Mouse (Mus musculus) hindbrain, embryonic 16.5 days (tissue): ENCODE measurements around the gene Cenpu. TPM values are rescaled to one million over a fixed set of nuclear protein-coding genes. Genes with fewer than 3 reads are reported as not detected.

Source experiments
- ATAC-seq: fragments of 200-750 bp; cut with Nextera tagmentation; 2 replicates; pipeline ENCODE4 v1.8.0; 2017; ENCODE audit warnings: moderate TSS enrichment, moderate library complexity
- H3K27ac ChIP-seq: fragments of 300-500 bp; sonication (generic); 2 replicates; pipeline ENCODE4 v1.5.1; 2014; ENCODE audit warnings: low read depth, mild to moderate bottlenecking, control low read depth, low read length, moderate library complexity
- H3K27me3 ChIP-seq: fragments of 300-500 bp; sonication (generic); replicated peaks from 2 replicates; pipeline ENCODE4 v1.6.1; 2014; ENCODE audit warnings: low read length; ENCODE audit not compliant: control insufficient read depth, insufficient read depth
- H3K36me3 ChIP-seq: fragments of 300-500 bp; sonication (generic); 2 replicates; pipeline ENCODE4 v1.6.1; 2014; ENCODE audit warnings: mild to moderate bottlenecking, low read length, moderate library complexity, mixed read lengths; ENCODE audit not compliant: control insufficient read depth, insufficient read depth
- H3K4me1 ChIP-seq: fragments of 300-500 bp; sonication (generic); 2 replicates; pipeline ENCODE4 v1.6.1; 2014; ENCODE audit warnings: low read depth, low read length; ENCODE audit not compliant: control insufficient read depth, insufficient read depth
- H3K4me2 ChIP-seq: fragments of 300-500 bp; sonication (generic); 2 replicates; pipeline ENCODE4 v1.6.1; 2014; ENCODE audit warnings: mild to moderate bottlenecking, low read length, control low read depth, moderate library complexity
- H3K4me3 ChIP-seq: fragments of 300-500 bp; sonication (generic); 2 replicates; pipeline ENCODE4 v1.5.1; 2014; ENCODE audit warnings: mild to moderate bottlenecking, low read length, control low read depth, moderate library complexity
- H3K9ac ChIP-seq: fragments of 300-500 bp; sonication (generic); 2 replicates; pipeline ENCODE4 v1.6.1; 2014; ENCODE audit warnings: low read depth, mild to moderate bottlenecking, control low read depth, low read length, moderate library complexity
- H3K9me3 ChIP-seq: fragments of 300-500 bp; sonication (generic); 2 replicates; pipeline ENCODE4 v1.6.1; 2014; ENCODE audit warnings: mild to moderate bottlenecking, low read length, moderate library complexity; ENCODE audit not compliant: control insufficient read depth
- WGBS: fragments of 180-500 bp; shearing (Covaris S2); extraction: QIAGEN DNeasy Blood & Tissue Kit; methylation state at CpG from one replicate; pipeline ENCODE4 v1.1.7; 2014; 5-methylcytosine and 5-hydroxymethylcytosine counted together
- polyA plus RNA-seq: library from polyadenylated mRNA; unstranded; fragments of >200 nt; fragmentation: Nextera tagmentation; extraction: Ambion mirVana; gene quantifications from 2 replicates; pipeline ENCODE4 v1.2.1, GENCODE M21; 2015

The Cenpu gene
- polyA plus RNA-seq, 1 experiment from 2014 or later, result 7.4 TPM

DNA sequence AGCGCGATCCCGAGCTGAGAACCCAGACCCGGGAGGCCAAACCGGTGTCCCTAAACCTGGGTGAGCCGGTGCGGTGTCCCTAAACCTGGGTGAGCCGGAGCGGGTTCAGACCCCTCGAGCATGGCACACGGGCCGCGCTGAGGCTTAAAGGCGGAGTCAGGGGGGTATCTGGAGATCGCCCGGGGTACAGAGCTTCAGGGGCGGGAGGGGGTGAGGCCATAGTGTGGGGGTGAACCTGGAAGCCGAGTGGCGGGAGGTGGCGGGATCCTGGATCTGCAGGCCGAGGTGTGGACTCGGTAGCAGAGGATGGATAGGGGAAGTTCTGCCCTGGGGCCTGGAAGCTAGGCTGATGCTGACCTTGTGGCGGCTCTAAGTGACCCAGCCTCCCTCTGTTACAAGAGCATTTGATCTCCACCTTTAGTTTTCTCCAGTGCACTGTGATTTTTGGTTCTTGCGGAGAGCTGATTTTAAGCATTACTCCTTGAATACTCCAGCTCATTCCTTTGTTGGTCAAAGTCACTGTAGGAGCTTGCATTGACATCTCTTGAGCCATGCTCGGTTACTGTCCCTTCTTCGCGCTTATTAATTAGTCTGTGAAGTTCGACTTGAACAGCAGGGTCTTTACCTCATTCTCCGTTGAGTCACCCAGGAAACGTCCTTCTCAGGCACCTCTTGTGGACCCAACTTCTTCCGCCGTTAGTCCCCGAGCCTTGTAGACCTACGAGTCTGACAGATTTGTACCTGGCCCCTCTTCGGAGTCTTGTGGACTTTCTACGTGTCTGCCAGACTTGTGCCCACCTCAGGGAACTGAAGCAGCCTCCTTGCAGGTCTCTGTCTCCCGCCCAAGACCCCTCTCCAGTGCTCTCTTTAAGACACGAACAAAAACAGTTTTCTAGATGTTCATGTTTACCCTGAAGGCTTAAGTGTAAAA is 66.1 kb downstream of the Cenpu start:
- WGBS, result under 1% methylated on average over 38 of the region's 38 CpGs
- H3K9ac ChIP-seq, result peak overlapping the region; percentile 92
- peak overlapping the region; percentile 95 for H3K27ac ChIP-seq
- H3K4me1 ChIP-seq, result peaks cover 13% of the 10 kb centered on the region
- no peaks in the 10 kb centered on the region for H3K9me3 ChIP-seq
- no peaks in the 10 kb centered on the region for H3K27me3 ChIP-seq
- H3K4me2 ChIP-seq, result peak overlapping the region; percentile 89
- peak overlapping the region; percentile 89 for H3K4me3 ChIP-seq
- H3K36me3 ChIP-seq, result no peaks in the 10 kb centered on the region
- ATAC-seq, result no peak; the same call in 1 of the 2 replicates

DNA sequence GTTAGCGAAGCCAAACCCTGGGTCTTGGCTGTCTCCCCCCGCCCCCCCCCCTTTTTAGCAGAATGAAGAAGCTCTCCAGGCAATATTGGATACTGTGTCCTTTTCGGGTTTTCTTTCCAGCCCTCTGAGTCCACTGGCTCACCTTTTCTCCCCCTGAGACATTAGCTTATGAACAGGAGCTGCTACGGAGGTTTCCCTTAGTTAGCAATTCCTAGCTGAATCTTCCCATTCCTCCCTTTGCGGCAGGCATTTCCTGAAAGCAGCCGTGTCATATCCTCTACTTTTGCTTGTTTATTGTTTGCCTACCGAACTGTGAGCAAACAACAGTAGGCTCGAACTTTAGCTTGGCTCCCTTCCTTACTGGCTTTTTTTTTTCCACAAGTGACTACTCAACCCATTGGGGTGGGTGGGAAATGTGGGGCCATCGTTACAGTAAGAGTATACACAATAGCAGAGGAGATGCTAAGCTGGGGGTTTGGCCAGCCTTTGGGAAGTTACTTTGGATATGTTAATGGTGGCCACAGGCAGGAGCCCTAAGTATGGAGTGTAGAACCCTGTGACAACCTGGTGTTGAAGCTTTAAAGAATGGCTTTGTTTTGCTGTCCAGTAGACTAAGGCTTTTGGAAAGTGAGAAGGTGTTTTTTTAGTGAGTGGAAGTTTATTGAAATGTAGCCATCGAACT is 67.0 kb downstream of the Cenpu start:
- peak overlapping the region; percentile 92 for H3K9ac ChIP-seq
- no peak overlapping the region for H3K27ac ChIP-seq
- no peaks in the 10 kb centered on the region for H3K9me3 ChIP-seq
- WGBS, result 2% methylated on average over 10 of the region's 10 CpGs
- no peaks in the 10 kb centered on the region for H3K27me3 ChIP-seq
- H3K4me2 ChIP-seq, result peak overlapping the region; percentile 89
- no peaks in the 10 kb centered on the region for H3K36me3 ChIP-seq
- H3K4me3 ChIP-seq, result peak overlapping the region; percentile 89
- ATAC-seq, result no peak
- H3K4me1 ChIP-seq, result peaks cover 13% of the 10 kb centered on the region

DNA sequence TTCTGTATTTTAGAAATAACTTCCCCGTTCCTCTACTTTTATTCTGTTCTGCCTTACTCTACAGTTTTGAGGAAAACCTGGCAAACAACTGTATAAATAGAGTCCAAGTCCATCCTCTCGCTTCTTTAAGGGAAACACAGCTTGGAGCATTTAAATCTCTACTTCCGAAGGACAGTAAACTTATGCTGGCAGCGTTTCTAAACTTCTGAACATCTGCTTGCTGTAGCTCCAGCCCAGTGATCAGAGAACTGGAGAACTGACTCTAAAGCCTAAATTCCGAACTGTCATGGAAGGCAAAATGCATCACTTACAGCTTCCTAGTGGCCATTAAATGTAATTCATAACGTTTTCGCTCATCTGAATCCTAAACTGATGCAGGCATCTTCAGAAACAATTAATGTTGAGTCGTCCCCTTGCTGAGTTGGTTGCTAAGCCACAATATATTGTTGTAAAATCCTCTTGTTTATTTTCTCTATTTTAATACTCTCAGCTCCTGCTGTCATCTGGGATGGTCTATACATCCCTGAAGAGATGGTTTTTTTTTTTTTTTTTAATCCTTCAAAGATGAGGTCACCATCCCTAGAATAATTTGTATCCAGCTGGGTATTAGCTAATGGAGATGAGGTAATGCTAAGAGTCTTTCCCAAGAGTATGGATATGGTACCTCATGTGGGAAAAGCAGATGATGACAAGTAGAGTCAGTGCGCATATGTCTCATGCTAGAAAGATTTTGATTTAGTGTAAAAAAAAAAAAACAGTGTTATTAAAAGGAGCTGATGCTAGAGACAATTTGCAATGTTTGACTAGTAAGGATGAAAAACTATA is 70.8 kb downstream of the Cenpu start:
- Histone ChIP-seq H3K4me2 (no peak overlapping the region), H3K27ac (no peak overlapping the region), H3K9me3 (no peaks in the 10 kb centered on the region), H3K9ac (no peak overlapping the region), H3K36me3 (0 out of 2 replicates have a peak, but pooled peaks cover 3% of the 10 kb centered on the region), H3K4me1 (peaks cover 13% of the 10 kb centered on the region), H3K4me3 (no peak overlapping the region), H3K27me3 (no peaks in the 10 kb centered on the region)
- 73% methylated on average over 9 of the region's 9 CpGs for WGBS
- ATAC-seq, result no peak

DNA sequence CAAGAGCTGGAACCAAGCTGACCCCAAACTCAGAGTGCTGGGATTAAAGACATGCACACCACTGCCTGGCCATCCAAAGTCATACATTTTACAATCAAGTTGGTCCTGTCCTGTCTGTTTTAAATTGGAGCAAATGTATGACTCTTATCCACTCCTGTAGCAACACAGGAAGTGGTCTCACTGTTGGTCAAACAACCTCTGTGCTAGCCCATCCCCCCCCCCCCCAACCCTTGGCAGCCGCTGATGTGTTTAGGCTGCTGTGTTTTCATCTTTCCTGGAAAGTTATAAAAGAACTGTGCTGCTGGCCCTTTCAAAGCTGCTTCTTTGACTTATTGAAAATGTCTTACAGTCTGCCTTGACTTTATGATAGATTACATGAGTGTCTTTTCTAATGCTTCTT is 73.3 kb downstream of the Cenpu start:
- Histone ChIP-seq H3K4me2 (no peak overlapping the region), H3K4me1 (peaks cover 2% of the 10 kb centered on the region; the same call in 1 of the 2 replicates), H3K4me3 (no peak overlapping the region), H3K27me3 (no peaks in the 10 kb centered on the region), H3K9me3 (no peaks in the 10 kb centered on the region), H3K27ac (no peak overlapping the region), H3K36me3 (peaks cover 3% of the 10 kb centered on the region; the same call in 1 of the 2 replicates), H3K9ac (no peak overlapping the region)
- WGBS, result 67% methylated on average over 1 of the region's 1 CpGs
- no peak for ATAC-seq

DNA sequence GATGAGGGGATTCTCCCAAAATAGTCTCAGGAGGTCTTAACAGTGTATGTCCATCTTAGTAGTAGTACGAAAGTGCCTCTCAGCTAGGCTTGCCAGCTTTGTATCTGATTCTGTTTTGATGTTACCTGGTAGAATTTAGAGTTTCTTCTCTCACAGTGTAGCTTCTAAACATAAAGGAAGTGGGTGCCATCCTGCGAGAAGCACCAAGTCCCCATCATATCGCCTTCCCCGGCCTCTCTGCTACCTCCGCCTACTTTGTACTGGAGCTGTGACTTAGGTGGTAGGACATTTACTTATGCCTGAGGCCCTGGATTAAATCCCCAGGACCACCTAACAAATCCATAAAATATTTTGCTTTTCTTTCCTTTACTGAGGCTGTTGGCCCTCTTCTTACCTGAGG is 74.8 kb downstream of the Cenpu start:
- Histone ChIP-seq H3K27ac (no peak overlapping the region), H3K9ac (no peak overlapping the region), H3K4me3 (no peak overlapping the region), H3K36me3 (peaks cover 12% of the 10 kb centered on the region), H3K4me2 (no peak overlapping the region), H3K27me3 (no peaks in the 10 kb centered on the region), H3K4me1 (peaks cover 2% of the 10 kb centered on the region; the same call in 1 of the 2 replicates), H3K9me3 (no peaks in the 10 kb centered on the region)
- ATAC-seq, result no peak
- 96% methylated on average over 5 of the region's 5 CpGs for WGBS

DNA sequence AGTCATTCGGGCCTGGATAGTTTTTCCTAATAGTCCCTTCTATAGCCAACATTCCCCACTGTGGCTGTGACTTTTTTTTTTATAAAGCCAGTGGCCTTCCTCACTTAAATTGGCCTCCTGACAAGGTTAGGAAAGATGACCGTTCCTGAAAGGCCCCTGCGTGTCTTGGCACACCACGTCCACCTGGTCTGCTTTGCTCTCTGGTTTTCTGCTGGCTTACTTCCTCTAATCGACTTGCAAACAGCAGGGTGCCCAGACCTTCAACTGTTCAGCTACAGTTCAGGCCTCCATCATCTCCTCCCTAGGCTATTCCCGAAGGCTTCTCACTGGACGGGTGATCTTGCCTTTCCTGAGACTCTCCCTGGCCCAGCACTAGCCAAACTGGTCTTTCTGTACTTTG is 76.1 kb downstream of the Cenpu start:
- Histone ChIP-seq H3K4me3 (no peak overlapping the region), H3K27ac (no peak overlapping the region), H3K9ac (no peak overlapping the region), H3K36me3 (peaks cover 18% of the 10 kb centered on the region), H3K4me1 (no peaks in the 10 kb centered on the region), H3K4me2 (no peak overlapping the region), H3K27me3 (no peaks in the 10 kb centered on the region), H3K9me3 (no peaks in the 10 kb centered on the region)
- WGBS, result 61% methylated on average over 7 of the region's 7 CpGs
- ATAC-seq, result no peak

DNA sequence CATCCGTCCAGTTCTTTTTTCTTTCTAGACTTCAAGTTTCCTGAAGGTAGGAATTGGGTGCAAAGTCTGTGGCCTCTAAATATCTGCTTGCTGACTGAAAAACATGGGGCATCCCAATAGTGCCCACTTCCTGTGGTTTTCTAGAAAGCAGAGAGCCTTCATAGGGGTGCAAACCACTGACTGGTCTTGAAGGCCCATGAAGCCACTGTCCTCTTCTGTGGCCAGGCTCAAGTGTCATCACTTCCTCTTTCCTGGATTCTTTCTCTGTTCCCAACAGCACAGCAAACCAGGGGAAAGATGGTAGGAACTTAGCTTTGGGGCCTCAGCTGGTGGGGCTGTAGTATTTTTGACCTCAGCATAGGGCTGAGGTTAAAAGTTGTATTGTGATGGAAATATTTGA is 76.8 kb downstream of the Cenpu start:
- no peaks in the 10 kb centered on the region for H3K9me3 ChIP-seq
- no peak overlapping the region for H3K4me2 ChIP-seq
- H3K4me1 ChIP-seq, result no peaks in the 10 kb centered on the region
- ATAC-seq, result no peak
- no peak overlapping the region for H3K27ac ChIP-seq
- H3K36me3 ChIP-seq, result peaks cover 22% of the 10 kb centered on the region
- H3K27me3 ChIP-seq, result no peaks in the 10 kb centered on the region
- 93% methylated on average over 1 of the region's 1 CpGs for WGBS
- no peak overlapping the region for H3K9ac ChIP-seq
- no peak overlapping the region for H3K4me3 ChIP-seq
